ENCODE assay signal across 15 mouse cellular contexts in the genomic region with DNA sequence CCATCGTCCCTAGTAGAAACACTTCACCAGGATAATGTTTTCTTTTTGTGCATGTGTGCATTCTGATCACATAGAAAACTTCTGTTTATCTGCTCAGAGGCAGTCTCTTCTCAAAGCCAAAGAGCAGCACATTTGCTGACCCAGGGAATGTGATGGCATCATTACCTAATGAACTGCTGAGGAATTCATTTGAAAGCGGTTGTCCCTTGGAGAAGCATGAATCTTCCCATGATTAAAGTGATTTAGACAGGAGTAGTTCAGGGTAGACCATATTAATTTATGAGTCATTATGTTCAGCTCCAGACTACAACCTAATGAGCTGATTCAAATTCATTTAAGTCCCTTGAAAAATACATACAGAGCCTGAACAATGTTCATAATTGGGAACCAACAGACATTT.
"Had no signal": no experiment of that assay in that cellular context is flagged by ENCODE, and none has a peak within 500 bp of the region (broad histone marks: within the 10 kb centered on the region; RNA-seq: fewer than 3 reads in every experiment).

No protein-coding gene starts in this region.

- DNase-seq: cerebellum, adult 9-10 months; cerebellum, adult 9-11 months; cerebellum, postnatal 10 days; cerebellum, postnatal 14 days; cerebellum, postnatal 25 days; cerebellum, postnatal 36 days; embryo, embryonic 11 days; forebrain, postnatal 0 days; gastrocnemius, adult 2 months; gastrocnemius, postnatal 10 days; gastrocnemius, postnatal 14 days; gastrocnemius, postnatal 25 days; gastrocnemius, postnatal 36 days; heart, adult 18-20 months; heart, adult 2 months had no signal
